Mouse (Mus musculus) CD4-positive, CD25-positive, alpha-beta regulatory T cell, adult 2 months (primary cell): ENCODE results near the gene Cdh20.

Experiments used
- DNase-seq: peaks from one replicate; pipeline ENCODE4 v3.0.0-alpha.2; 2012; ENCODE audit warnings: low read depth, low spot score

Gene Cdh20

GRCm38 (mm10) chr1:105041668-105042067 lies 273.3 kb downstream of the Cdh20 start:
- no peak for DNase-seq
